Mouse (Mus musculus) liver, embryonic 15.5 days (tissue): ENCODE results near the gene Osbpl9. TPM values are rescaled to one million over a fixed set of nuclear protein-coding genes. Genes with fewer than 3 reads are reported as not detected.
A peak's percentile ranks its signal among the peaks of the same experiment; 100 is the strongest.

Source experiments
- ATAC-seq: fragments of 200-750 bp; cut with Nextera tagmentation; 2 replicates; pipeline ENCODE4 v1.8.0; 2017; ENCODE audit warnings: moderate number of reproducible peaks, mild to moderate bottlenecking, moderate library complexity; ENCODE audit not compliant: insufficient read depth
- H3K27ac ChIP-seq: fragments of 300-500 bp; sonication (generic); replicated peaks from 2 replicates; pipeline ENCODE4 v1.5.1; 2015; ENCODE audit warnings: mild to moderate bottlenecking, inconsistent platforms
- H3K27me3 ChIP-seq: fragments of 300-500 bp; sonication (generic); 2 replicates; pipeline ENCODE4 v1.6.1; 2015; ENCODE audit warnings: mild to moderate bottlenecking, inconsistent platforms
- H3K36me3 ChIP-seq: fragments of 300-500 bp; sonication (generic); replicated peaks from 2 replicates; pipeline ENCODE4 v1.6.1; 2015; ENCODE audit warnings: moderate library complexity, mild to moderate bottlenecking, inconsistent platforms
- H3K4me1 ChIP-seq: fragments of 300-500 bp; sonication (generic); replicated peaks from 2 replicates; pipeline ENCODE4 v1.6.1; 2015; ENCODE audit warnings: inconsistent platforms
- H3K4me2 ChIP-seq: fragments of 300-500 bp; sonication (generic); 2 replicates; pipeline ENCODE4 v1.6.1; 2015; ENCODE audit warnings: moderate library complexity, mild to moderate bottlenecking, inconsistent platforms
- H3K4me3 ChIP-seq: fragments of 300-500 bp; sonication (generic); replicated peaks from 2 replicates; pipeline ENCODE4 v1.5.1; 2015; ENCODE audit warnings: mild to moderate bottlenecking, inconsistent platforms
- H3K9ac ChIP-seq: fragments of 300-500 bp; sonication (generic); 2 replicates; pipeline ENCODE4 v1.6.1; 2015; ENCODE audit warnings: moderate library complexity, mild to moderate bottlenecking, inconsistent platforms
- H3K9me3 ChIP-seq: fragments of 300-500 bp; sonication (generic); replicated peaks from 2 replicates; pipeline ENCODE4 v1.6.1; 2016; ENCODE audit warnings: inconsistent platforms
- WGBS: fragments of 180-500 bp; shearing (Covaris S2); methylation state at CpG from one replicate; pipeline ENCODE4 v1.1.7; 2015; ENCODE audit warnings: mixed read lengths; ENCODE audit not compliant: insufficient replicate concordance; 5-methylcytosine and 5-hydroxymethylcytosine counted together
- polyA plus RNA-seq: library from polyadenylated mRNA; unstranded; fragments of >200 nt; fragmentation: Nextera tagmentation; extraction: Ambion mirVana; gene quantifications from 2 replicates; pipeline ENCODE4 v1.2.1, GENCODE M21; 2015

The Osbpl9 gene
- polyA plus RNA-seq, 1 experiment from 2014 or later: 25.1 TPM

DNA sequence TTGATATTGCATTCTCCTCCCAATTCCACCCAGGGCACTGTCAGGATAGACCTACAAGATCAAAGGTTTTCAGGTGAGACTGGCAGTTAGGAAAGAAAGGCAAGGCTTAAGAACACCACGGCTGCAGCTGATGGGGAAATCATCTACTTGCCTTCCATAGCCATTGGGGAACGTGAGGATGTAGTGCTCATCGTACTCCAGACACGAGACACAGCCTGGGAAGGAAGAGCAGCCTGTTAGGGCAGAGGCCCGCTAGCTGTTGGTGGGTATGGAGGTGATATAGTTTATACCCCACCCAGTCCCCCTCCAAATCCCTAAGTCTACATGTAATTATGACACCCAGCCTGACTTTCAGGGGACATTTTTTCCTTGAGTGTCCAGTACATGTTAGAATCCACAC, 136.4 kb downstream of the Osbpl9 start:
- no peaks in the 10 kb centered on the region for H3K9me3 ChIP-seq
- H3K27me3 ChIP-seq: no peaks in the 10 kb centered on the region
- no peak overlapping the region for H3K4me3 ChIP-seq
- H3K4me1 ChIP-seq: no peaks in the 10 kb centered on the region
- WGBS: 89% methylated on average over 5 of the region's 5 CpGs
- H3K9ac ChIP-seq: no peak overlapping the region
- no peak overlapping the region for H3K4me2 ChIP-seq
- ATAC-seq: no peak
- peaks cover 82% of the 10 kb centered on the region for H3K36me3 ChIP-seq
- H3K27ac ChIP-seq: no peak overlapping the region

DNA sequence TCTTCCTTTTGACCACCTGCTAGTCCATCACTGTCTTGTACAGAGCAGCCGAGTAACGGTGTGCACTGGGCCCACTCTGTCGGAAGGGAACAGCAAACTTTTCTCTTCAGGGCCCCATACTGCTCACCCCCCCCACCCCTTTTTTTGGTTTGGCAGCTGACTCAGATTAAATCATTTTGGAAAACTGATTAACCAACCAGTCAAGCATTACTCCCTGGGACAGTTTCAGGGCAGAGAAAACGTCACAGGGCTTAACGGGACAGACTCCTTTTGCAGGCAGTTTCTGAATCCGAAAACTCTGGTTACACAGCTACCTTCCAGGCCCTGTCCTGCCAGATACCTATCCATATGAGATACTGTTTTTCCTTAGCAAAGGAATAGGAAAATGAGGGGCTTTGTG, 137.1 kb downstream of the Osbpl9 start:
- H3K4me3 ChIP-seq: no peak overlapping the region
- ATAC-seq: no peak
- H3K4me1 ChIP-seq: no peaks in the 10 kb centered on the region
- H3K27ac ChIP-seq: no peak overlapping the region
- H3K4me2 ChIP-seq: no peak overlapping the region
- H3K27me3 ChIP-seq: no peaks in the 10 kb centered on the region
- peaks cover 82% of the 10 kb centered on the region for H3K36me3 ChIP-seq
- H3K9me3 ChIP-seq: no peaks in the 10 kb centered on the region
- WGBS: 85% methylated on average over 6 of the region's 6 CpGs
- no peak overlapping the region for H3K9ac ChIP-seq

GRCm38 (mm10) chr4:109059255-109059821, 142.7 kb downstream of the Osbpl9 start:
- Histone ChIP-seq H3K9ac (no peak overlapping the region), H3K36me3 (peaks cover 97% of the 10 kb centered on the region), H3K4me1 (no peaks in the 10 kb centered on the region), H3K9me3 (no peaks in the 10 kb centered on the region), H3K27me3 (no peaks in the 10 kb centered on the region), H3K4me2 (no peak overlapping the region), H3K4me3 (no peak overlapping the region), H3K27ac (no peak overlapping the region)
- 71% methylated on average over 4 of the region's 4 CpGs for WGBS
- no peak for ATAC-seq

DNA sequence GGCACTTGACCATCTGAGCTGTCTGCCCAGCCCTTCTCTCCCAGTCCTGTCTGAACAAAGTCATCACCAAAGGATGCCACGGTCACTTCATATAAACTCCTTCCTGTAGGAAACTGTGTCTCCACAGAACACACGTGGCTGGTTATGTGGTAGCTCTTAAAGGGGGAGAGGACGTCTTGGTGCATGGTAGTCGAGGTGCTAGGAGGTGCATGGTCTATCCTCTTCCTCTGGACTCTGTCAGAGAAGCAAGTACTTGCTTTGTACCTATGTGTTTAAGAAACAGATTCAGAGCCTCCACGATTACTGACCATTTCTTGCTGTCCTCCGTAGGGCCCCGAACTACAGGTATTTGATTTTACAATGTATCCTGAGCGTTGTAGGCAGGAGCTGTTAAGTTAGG, 144.4 kb downstream of the Osbpl9 start:
- Histone ChIP-seq H3K4me3 (no peak overlapping the region), H3K36me3 (peaks cover 89% of the 10 kb centered on the region), H3K4me2 (no peak overlapping the region), H3K27me3 (no peaks in the 10 kb centered on the region), H3K4me1 (no peaks in the 10 kb centered on the region), H3K9ac (no peak overlapping the region), H3K9me3 (no peaks in the 10 kb centered on the region), H3K27ac (no peak overlapping the region)
- ATAC-seq: no peak
- WGBS: 79% methylated on average over 8 of the region's 8 CpGs

DNA sequence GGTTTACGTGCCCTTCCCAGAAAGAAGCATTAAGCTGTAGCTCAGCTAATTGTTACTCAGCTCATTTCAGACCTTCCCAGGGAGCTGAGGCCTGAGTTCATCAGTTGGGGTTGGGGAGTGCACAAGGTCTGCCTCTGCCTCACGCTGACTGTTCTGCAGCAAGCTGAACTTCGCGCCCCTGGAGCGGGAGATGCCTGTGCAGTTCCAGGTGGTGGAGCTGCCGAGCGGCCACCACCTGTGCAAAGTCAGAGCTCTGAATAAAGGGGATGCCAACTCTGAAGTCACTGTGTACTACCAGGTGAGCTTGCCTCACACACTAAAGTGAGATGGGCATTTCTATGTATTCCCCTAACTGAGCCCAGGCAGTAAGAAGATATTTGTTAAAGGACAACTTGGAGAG, 145.7 kb downstream of the Osbpl9 start:
- Histone ChIP-seq H3K4me1 (no peaks in the 10 kb centered on the region), H3K9me3 (no peaks in the 10 kb centered on the region), H3K4me2 (no peak overlapping the region), H3K27ac (no peak overlapping the region), H3K9ac (no peak overlapping the region), H3K27me3 (no peaks in the 10 kb centered on the region), H3K36me3 (peaks cover 86% of the 10 kb centered on the region), H3K4me3 (no peak overlapping the region)
- 82% methylated on average over 7 of the region's 7 CpGs for WGBS
- ATAC-seq: no peak

DNA sequence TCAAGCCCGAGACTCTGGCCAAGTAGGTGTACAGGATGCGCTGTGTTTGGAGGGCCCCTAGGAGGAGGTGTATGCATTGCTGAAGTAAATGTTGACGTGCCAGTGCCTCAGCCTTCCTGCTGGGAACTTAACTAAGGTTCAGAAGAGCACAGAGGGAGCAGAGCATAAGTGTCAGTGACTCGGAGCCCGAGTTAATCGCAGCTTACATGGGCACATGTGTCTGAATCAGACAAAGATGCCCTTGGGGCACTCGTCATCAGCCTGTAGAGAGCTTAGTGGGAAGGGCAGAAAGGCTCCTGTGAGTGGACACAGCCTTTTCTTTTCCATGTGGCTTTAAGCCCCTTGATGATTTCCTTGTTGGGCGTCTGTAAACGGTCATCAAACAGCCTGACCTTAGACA, 148.1 kb downstream of the Osbpl9 start:
- Histone ChIP-seq H3K9me3 (no peaks in the 10 kb centered on the region), H3K4me1 (no peaks in the 10 kb centered on the region), H3K36me3 (peaks cover 86% of the 10 kb centered on the region), H3K4me3 (no peak overlapping the region), H3K9ac (no peak overlapping the region), H3K27ac (no peak overlapping the region), H3K4me2 (no peak overlapping the region), H3K27me3 (no peaks in the 10 kb centered on the region)
- ATAC-seq: no peak
- WGBS: 82% methylated on average over 9 of the region's 9 CpGs

DNA sequence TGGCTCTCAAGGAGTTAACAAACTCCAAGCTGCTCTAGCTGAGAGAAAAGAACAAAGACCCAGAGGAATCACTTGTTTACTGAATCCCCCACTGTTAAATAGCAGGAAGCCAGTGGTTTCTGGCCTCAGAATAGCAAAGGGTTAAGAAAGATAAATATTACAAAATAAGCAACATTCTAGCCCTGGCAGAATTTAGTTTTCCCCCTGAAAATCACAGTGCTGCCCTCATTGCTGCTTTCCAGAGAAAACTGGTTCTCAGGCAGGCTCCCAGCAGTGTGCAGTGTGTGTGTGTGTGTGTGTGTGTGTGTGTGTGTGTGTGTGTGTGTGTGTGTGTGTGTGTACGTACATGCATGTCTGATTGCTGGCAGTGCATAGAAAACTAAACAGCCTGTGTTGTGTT, 149.8 kb downstream of the Osbpl9 start:
- 0 out of 2 replicates have a peak, but pooled peaks have one; percentile 31 for ATAC-seq
- Histone ChIP-seq H3K4me1 (no peaks in the 10 kb centered on the region), H3K9ac (no peak overlapping the region), H3K4me2 (no peak overlapping the region), H3K4me3 (no peak overlapping the region), H3K9me3 (no peaks in the 10 kb centered on the region), H3K27ac (no peak overlapping the region), H3K27me3 (no peaks in the 10 kb centered on the region), H3K36me3 (peaks cover 82% of the 10 kb centered on the region)
- WGBS: 77% methylated on average over 1 of the region's 1 CpGs

DNA sequence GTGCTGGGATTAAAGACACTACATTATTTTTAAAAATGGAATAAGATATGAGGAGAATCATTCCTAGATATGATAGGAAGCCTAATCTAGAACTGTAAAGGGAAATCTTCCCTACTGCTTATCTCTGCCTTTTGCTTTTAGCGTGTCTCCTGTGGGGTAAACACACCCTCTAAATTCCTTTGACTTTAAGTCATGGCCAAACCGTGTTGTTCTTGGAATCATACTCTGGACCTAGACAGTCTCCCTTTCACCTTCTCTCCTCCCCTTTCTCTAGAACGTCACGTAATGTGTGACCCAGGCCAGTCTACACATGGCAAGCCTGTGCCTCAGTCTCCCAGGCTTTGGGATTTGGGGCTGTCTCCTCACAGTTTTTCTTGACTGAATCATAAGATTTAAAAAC, 153.8 kb downstream of the Osbpl9 start:
- Histone ChIP-seq H3K9me3 (no peaks in the 10 kb centered on the region), H3K4me3 (no peak overlapping the region), H3K4me2 (no peak overlapping the region), H3K9ac (no peak overlapping the region), H3K27me3 (no peaks in the 10 kb centered on the region), H3K27ac (no peak overlapping the region), H3K36me3 (peaks cover 82% of the 10 kb centered on the region), H3K4me1 (no peaks in the 10 kb centered on the region)
- no peak for ATAC-seq
- WGBS: 71% methylated on average over 4 of the region's 4 CpGs

DNA sequence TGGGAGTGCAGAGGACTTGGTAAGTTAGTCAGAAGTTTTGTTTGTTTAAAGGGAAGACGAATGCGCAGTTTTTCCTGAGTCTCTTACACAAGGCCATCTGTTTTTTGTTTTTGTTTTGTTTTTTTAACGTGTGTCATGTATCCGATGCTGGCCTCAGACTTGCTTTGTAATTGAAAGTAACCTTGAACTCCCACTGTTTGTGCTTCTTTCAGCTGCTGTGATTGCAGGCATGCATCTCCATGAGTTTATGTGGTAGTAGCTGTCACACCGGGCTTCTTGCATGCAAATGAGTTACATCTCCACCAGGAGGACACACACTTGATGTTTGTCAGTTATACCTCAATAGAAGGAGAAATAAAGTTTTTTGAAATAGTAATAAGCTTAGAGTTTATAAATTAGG, 158.3 kb downstream of the Osbpl9 start:
- H3K36me3 ChIP-seq: peaks cover 88% of the 10 kb centered on the region
- WGBS: 77% methylated on average over 5 of the region's 5 CpGs

GRCm38 (mm10) chr4:109043294-109043693, 158.8 kb downstream of the Osbpl9 start:
- H3K9me3 ChIP-seq: no peaks in the 10 kb centered on the region
- H3K9ac ChIP-seq: no peak overlapping the region
- no peaks in the 10 kb centered on the region for H3K4me1 ChIP-seq
- ATAC-seq: no peak
- H3K4me3 ChIP-seq: no peak overlapping the region
- no peak overlapping the region for H3K27ac ChIP-seq
- 83% methylated on average over 5 of the region's 5 CpGs for WGBS
- no peaks in the 10 kb centered on the region for H3K27me3 ChIP-seq
- H3K4me2 ChIP-seq: no peak overlapping the region
- H3K36me3 ChIP-seq: peaks cover 90% of the 10 kb centered on the region

More for the DNA sequence above, 158.3 kb downstream of the Osbpl9 start:
- H3K27me3 ChIP-seq: no peaks in the 10 kb centered on the region
- no peak overlapping the region for H3K4me2 ChIP-seq
- no peaks in the 10 kb centered on the region for H3K9me3 ChIP-seq
- no peak overlapping the region for H3K9ac ChIP-seq
- no peak overlapping the region for H3K27ac ChIP-seq
- no peak for ATAC-seq
- H3K4me1 ChIP-seq: no peaks in the 10 kb centered on the region
- H3K4me3 ChIP-seq: no peak overlapping the region

DNA sequence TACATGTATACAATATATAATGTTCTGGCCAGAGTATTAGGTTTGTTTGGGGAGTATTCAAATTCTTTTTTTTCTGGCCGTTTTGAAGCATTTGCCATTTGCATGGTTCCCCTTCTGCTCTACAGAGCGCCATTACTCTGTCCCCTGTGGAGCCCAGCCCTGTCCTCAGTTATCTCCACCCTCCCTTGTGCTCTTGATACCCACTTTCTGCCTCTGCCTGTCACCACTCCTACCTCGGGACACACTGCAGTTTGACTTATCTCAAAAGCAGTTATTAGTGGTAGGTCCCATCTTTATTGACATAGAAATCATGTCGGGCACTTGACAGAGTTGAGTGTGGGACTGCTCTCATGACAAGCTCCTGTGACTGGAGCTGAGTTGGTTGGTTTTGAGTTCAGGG, 159.3 kb downstream of the Osbpl9 start:
- H3K27ac ChIP-seq: no peak overlapping the region
- no peaks in the 10 kb centered on the region for H3K4me1 ChIP-seq
- ATAC-seq: no peak
- peaks cover 87% of the 10 kb centered on the region for H3K36me3 ChIP-seq
- no peaks in the 10 kb centered on the region for H3K9me3 ChIP-seq
- no peaks in the 10 kb centered on the region for H3K27me3 ChIP-seq
- no peak overlapping the region for H3K4me2 ChIP-seq
- H3K4me3 ChIP-seq: no peak overlapping the region
- WGBS: 61% methylated on average over 4 of the region's 4 CpGs
- H3K9ac ChIP-seq: no peak overlapping the region

DNA sequence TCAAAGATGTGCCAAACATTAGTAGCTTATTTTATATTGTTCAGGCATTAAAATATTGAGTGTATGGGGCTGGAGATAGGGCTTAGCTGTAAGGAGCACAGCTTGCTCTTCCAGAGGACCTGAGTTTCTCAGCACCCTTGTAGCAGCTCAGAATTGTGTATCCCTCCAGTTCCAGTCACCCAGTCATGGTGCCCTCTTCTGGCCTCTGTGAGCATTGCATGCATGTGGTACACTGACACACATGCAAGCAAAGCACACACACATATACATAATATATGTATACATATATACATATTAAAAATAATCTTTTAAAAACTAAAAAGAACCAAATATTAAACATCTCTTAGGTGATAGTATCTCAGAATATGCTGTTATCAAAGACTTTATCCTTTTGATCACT, 165.7 kb downstream of the Osbpl9 start:
- Histone ChIP-seq H3K4me3 (no peak overlapping the region), H3K36me3 (peaks cover 63% of the 10 kb centered on the region), H3K27ac (no peak overlapping the region), H3K9ac (no peak overlapping the region), H3K4me1 (no peaks in the 10 kb centered on the region), H3K4me2 (no peak overlapping the region), H3K27me3 (no peaks in the 10 kb centered on the region), H3K9me3 (no peaks in the 10 kb centered on the region)
- ATAC-seq: no peak
